Mouse (Mus musculus) E14TG2a.4 (cell line): Measurements from ENCODE around the gene Lix1.

Source experiments
- CTCF ChIP-seq: conservative IDR thresholded peaks from 2 replicates; pipeline ENCODE4 v1.5.1; 2014; ENCODE audit warnings: low read length
- NANOG ChIP-seq: IDR thresholded peaks from 2 replicates; pipeline ENCODE4 v1.6.1; 2014; ENCODE audit warnings: borderline replicate concordance, low read length, mixed read lengths
- POU5F1 ChIP-seq: IDR thresholded peaks from 2 replicates; pipeline ENCODE4 v1.6.1; 2014; ENCODE audit warnings: low read length, borderline replicate concordance

DNA sequence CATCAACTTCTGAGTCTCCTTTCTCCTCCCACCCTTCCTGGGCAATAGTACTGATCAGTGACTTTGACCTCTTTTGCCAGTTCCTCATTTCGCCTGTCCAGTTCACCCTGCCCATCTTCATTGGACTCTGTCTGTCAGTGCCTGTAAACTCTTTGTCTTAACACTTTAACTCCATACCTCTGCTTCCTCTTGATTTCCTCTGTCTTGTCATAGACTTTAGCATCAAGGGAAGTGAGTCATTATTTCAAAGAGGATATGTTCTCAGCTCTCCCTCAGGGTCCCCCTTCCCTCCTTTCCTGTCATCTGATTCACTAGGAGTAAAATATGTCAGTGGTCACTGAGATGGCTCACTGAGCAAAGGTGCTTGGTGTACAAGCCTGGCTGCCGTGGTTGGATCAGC lies 3.8 kb upstream of the Lix1 start:
- no peak for TF ChIP-seq CTCF
- no peak for TF ChIP-seq POU5F1
- TF ChIP-seq NANOG: no peak
